Mouse (Mus musculus): ENCODE data around the gene Pdzd4. TPM values are rescaled to one million over a fixed set of nuclear protein-coding genes. Genes with fewer than 3 reads are reported as not detected.

Gene Pdzd4
- polyA plus RNA-seq, 1 experiment from 2014 or later: 2.8 TPM

DNA sequence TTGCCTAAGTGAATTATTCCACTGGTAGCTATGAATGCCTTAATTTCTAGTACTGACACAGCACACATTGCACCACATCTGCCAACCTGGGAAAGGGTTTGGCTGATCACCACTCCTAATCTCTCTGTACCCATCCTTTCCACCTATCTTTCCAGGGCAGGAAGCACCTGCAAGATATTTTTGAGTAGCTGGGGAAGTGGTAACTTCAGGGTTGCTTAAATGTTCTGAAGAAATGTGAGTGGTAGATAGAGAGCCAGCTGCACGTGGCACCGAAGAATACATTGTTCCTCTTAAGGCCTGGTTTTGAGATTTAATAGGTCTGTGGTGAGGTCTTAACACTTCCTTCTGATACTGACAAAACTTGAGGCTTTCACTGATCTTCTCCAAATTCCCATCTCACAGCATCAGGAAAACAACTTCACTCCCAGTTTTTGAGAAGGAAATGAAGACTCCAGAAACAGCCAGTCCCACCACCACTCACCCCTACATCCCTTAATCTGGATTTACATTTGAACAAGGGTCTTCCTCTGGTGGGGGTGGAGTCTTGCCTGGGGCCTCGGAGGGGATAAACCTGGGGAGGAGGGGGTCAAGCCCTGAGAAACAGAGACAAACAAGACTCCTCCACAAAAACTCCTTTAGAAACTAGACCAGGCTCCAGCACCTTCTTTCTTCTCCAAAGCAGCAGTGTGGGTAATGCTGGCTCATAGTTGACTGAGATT lies 8.0 kb downstream of the Pdzd4 start:
- no peak for ATAC-seq (ENCODE audit: low FRiP score)

DNA sequence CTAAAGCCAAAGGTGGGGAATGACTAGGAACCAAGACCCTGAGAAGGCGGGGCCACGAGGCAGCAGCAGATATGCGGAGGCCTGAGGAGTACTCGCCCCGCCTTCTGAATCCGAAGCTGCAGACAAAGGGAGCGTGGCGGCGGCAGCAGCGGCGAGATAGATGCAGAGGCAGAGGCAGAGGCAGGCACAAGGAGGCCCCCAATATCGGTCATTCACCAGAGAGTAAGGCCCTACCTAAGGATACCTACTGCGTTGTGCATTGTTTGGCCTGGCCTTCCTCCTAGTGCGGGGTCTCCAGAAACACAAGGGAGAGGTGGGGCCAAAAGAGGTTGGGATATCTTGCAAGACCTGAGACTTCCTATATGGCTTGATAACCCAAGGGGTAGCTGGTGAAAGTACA lies 9.7 kb downstream of the Pdzd4 start:
- H3K27me3 ChIP-seq: no peaks in the 10 kb centered on the region
- WGBS: 17% methylated on average over 14 of the region's 14 CpGs
- peak overlapping the region; percentile 59 for H3K9ac ChIP-seq
- peak overlapping the region; percentile 25 for H3K4me3 ChIP-seq
- peak; percentile 85 for ATAC-seq (ENCODE audit: low FRiP score)
- H3K4me2 ChIP-seq (replicated peaks): peak overlapping the region; percentile 44
- H3K9me3 ChIP-seq (replicated peaks): no peaks in the 10 kb centered on the region
- H3K27ac ChIP-seq: peak overlapping the region; percentile 79
- H3K36me3 ChIP-seq: no peaks in the 10 kb centered on the region
- no peaks in the 10 kb centered on the region for H3K4me1 ChIP-seq

More for the DNA sequence above, 8.0 kb downstream of the Pdzd4 start:
- H3K9me3 ChIP-seq (replicated peaks): no peaks in the 10 kb centered on the region
- no peak overlapping the region for H3K4me3 ChIP-seq
- 61% methylated on average over 3 of the region's 3 CpGs for WGBS
- H3K4me1 ChIP-seq: no peaks in the 10 kb centered on the region
- H3K4me2 ChIP-seq (replicated peaks): no peak overlapping the region
- H3K27me3 ChIP-seq: no peaks in the 10 kb centered on the region
- no peak overlapping the region for H3K27ac ChIP-seq
- H3K36me3 ChIP-seq: no peaks in the 10 kb centered on the region
- no peak overlapping the region for H3K9ac ChIP-seq

DNA sequence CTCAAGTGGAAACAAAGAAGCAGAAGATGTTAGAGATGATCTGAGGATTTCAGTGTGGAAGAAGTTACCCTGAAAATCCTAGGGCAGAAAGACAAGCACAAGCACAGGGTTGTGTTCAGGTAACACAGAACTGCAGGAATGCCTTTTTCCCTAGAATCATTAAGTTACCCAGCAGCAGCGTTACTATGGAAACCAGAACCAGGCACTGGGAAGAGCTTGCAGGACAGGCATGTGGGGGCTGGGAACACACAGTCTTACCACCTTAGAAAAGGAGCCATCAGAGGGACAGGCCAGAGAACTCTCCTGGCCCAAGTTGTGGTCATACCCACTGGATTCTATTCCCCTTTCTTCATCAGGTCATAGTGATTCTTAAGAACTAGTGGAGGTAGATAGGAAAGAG lies 19.0 kb downstream of the Pdzd4 start:
- Histone ChIP-seq H3K27me3 (no peaks in the 10 kb centered on the region), H3K27ac (peak overlapping the region; percentile 17; the same call in 1 of the 2 replicates), H3K36me3 (no peaks in the 10 kb centered on the region), H3K9ac (no peak overlapping the region), H3K9me3 (replicated peaks) (no peaks in the 10 kb centered on the region), H3K4me3 (no peak overlapping the region), H3K4me1 (no peaks in the 10 kb centered on the region), H3K4me2 (replicated peaks) (no peak overlapping the region)
- whole genome bisulfite sequencing: 56% methylated on average over 1 of the region's 1 CpGs
- ATAC-seq (ENCODE audit: low FRiP score): no peak

DNA sequence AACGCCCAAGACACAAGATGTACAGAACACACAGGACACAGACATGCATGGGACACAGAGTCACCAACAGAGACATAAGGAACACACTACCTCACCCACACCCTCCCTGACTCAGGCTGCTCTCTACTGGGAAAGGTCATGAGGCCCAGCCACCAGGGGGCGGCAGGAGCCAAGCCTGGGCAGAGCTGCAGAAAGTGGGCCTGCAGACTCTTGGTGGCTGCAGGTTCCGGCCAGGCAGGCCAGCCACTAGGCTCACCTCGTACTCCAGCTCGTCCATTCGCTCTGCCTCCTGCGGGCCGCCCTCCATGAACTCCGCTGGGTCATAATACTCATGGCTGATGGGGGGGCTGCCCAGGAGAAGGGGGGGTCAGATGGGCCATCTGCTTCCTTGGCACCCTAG lies 26.3 kb downstream of the Pdzd4 start:
- Histone ChIP-seq H3K4me1 (no peaks in the 10 kb centered on the region), H3K4me3 (no peak overlapping the region), H3K36me3 (peaks cover 6% of the 10 kb centered on the region; the same call in 1 of the 2 replicates), H3K27ac (no peak overlapping the region), H3K27me3 (no peaks in the 10 kb centered on the region), H3K9ac (no peak overlapping the region), H3K4me2 (replicated peaks) (no peak overlapping the region), H3K9me3 (replicated peaks) (no peaks in the 10 kb centered on the region)
- peak; percentile 71 for ATAC-seq (ENCODE audit: low FRiP score)
- WGBS: 42% methylated on average over 9 of the region's 9 CpGs

DNA sequence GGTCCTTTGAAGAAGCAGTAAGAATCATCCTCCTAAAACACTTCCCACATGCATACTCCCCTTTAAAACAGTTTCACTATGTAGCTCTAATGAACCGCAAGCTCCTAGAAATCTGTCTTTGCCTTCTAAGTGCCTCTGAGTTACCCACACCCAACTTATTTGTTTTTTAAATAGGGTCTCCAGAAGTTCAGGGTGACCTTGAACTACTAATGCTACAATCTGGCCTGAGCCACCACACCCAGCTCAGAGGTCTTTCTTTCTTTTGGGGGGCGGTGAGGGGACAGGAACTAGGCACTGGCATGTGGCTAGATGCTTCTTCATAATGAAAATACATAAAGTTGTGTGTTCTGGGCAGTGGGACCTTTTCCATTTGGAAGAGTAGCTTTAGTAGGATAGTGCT lies 27.3 kb downstream of the Pdzd4 start:
- peaks cover 6% of the 10 kb centered on the region; the same call in 1 of the 2 replicates for H3K36me3 ChIP-seq
- no peaks in the 10 kb centered on the region for H3K9me3 ChIP-seq (replicated peaks)
- no peaks in the 10 kb centered on the region for H3K27me3 ChIP-seq
- H3K27ac ChIP-seq: no peak overlapping the region
- no peak overlapping the region for H3K4me3 ChIP-seq
- ATAC-seq (ENCODE audit: low FRiP score): no peak
- H3K9ac ChIP-seq: no peak overlapping the region
- no peak overlapping the region for H3K4me2 ChIP-seq (replicated peaks)
- H3K4me1 ChIP-seq: no peaks in the 10 kb centered on the region
- WGBS: 88% methylated on average over 2 of the region's 2 CpGs

DNA sequence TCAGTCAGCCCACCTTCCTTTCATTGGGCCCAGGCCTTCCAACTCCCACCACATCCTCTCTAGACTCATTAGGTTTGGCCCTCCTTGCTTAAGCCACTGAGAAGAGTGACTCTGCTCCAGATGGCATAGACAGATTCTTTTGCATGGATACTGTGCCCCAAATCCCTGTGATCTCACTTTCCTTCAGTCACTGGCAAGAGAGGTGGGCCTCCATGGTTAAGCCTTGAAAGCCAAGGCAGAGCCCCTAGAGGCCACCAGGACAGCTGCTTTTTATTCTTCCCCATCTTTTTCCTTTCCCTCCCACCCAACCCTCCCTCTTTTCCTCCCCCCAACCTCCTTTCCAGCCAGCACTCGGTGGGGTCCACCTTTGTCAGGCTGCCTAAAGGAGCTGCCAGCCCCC lies 31.3 kb downstream of the Pdzd4 start:
- H3K9ac ChIP-seq: no peak overlapping the region
- H3K36me3 ChIP-seq: peaks cover 6% of the 10 kb centered on the region
- WGBS: 22% methylated on average over 1 of the region's 1 CpGs
- 0 out of 2 replicates have a peak, but pooled peaks have one; percentile 15 for ATAC-seq (ENCODE audit: low FRiP score)
- H3K9me3 ChIP-seq (replicated peaks): no peaks in the 10 kb centered on the region
- peaks cover 5% of the 10 kb centered on the region for H3K4me1 ChIP-seq
- no peaks in the 10 kb centered on the region for H3K27me3 ChIP-seq
- no peak overlapping the region for H3K4me2 ChIP-seq (replicated peaks)
- no peak overlapping the region for H3K4me3 ChIP-seq
- H3K27ac ChIP-seq: no peak overlapping the region

DNA sequence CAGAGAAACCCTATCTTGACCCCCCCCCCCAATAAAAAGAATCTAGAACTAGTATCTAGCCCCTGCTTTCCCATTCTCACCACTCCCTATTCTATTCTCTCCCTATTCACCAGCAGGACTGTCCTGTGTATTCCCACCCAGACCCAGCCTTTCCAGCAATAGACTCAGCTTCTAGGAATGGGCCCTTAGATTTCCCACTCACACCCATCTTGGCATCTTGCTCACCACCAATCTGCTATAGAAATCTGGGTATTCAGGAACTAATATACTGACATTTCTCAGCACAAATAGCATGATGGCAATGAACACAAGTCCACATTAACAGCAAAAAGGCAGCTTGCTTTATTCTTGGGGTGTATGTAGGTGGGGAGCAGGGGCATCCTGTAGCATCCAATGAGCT lies 31.7 kb downstream of the Pdzd4 start:
- Histone ChIP-seq H3K9me3 (replicated peaks) (no peaks in the 10 kb centered on the region), H3K4me3 (no peak overlapping the region), H3K4me2 (replicated peaks) (no peak overlapping the region), H3K9ac (no peak overlapping the region), H3K36me3 (peaks cover 6% of the 10 kb centered on the region), H3K27ac (no peak overlapping the region), H3K27me3 (no peaks in the 10 kb centered on the region), H3K4me1 (peaks cover 9% of the 10 kb centered on the region)
- ATAC-seq (ENCODE audit: low FRiP score): no peak

DNA sequence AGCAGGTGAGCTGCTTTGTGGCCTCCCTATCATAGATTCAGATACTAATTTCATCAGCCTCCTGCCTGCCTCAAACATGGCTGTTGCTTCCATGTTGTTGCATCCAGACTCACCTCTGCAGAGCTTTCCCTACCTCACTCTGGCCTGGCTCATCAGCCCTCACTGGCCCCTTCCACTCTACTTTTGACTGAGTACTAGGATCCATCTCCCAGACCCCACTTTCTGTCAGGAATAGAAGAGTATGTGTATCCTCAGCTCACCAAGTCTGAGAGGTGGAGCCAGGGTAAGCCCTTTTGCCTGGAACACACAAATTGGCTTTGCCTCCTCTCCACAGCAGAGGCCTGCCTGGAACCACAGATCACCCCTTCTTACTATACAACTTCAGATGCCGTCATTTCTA lies 36.3 kb downstream of the Pdzd4 start:
- Histone ChIP-seq H3K27ac (no peak overlapping the region), H3K4me3 (no peak overlapping the region), H3K27me3 (no peaks in the 10 kb centered on the region), H3K4me2 (replicated peaks) (peak overlapping the region; percentile 61), H3K36me3 (no peaks in the 10 kb centered on the region; the same call in 1 of the 2 replicates), H3K9ac (peak overlapping the region; percentile 79; the same call in 1 of the 2 replicates), H3K9me3 (replicated peaks) (no peaks in the 10 kb centered on the region), H3K4me1 (peaks cover 14% of the 10 kb centered on the region)
- whole genome bisulfite sequencing: 96% methylated on average over 1 of the region's 1 CpGs
- no peak for ATAC-seq (ENCODE audit: low FRiP score)

DNA sequence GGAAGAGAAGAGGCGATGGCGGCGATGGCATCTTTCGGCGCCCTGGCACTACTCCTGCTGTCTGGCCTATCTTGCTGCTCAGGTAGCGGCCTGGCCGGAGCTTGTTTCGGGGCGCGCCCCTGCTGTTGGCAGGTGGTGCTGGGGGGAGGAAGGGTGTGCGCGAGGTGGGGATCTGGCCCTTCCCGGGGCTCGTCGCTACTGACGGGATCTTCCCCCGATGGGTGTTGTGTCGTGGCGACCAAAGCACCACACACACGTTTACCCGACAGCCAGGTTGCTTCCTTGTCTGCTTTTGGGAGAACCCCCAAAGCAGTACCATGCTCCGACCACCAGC lies 37.6 kb downstream of the Pdzd4 start:
- H3K27ac ChIP-seq: peak overlapping the region; percentile 76
- no peaks in the 10 kb centered on the region for H3K9me3 ChIP-seq (replicated peaks)
- H3K4me2 ChIP-seq (replicated peaks): peak overlapping the region; percentile 61
- no peak; the same call in 1 of the 2 replicates for ATAC-seq (ENCODE audit: low FRiP score)
- peaks cover 14% of the 10 kb centered on the region for H3K4me1 ChIP-seq
- peak overlapping the region; percentile 79 for H3K9ac ChIP-seq
- H3K36me3 ChIP-seq: no peaks in the 10 kb centered on the region; the same call in 1 of the 2 replicates
- 23% methylated on average over 20 of the region's 22 CpGs for WGBS
- peak overlapping the region; percentile 50 for H3K4me3 ChIP-seq
- H3K27me3 ChIP-seq: no peaks in the 10 kb centered on the region

DNA sequence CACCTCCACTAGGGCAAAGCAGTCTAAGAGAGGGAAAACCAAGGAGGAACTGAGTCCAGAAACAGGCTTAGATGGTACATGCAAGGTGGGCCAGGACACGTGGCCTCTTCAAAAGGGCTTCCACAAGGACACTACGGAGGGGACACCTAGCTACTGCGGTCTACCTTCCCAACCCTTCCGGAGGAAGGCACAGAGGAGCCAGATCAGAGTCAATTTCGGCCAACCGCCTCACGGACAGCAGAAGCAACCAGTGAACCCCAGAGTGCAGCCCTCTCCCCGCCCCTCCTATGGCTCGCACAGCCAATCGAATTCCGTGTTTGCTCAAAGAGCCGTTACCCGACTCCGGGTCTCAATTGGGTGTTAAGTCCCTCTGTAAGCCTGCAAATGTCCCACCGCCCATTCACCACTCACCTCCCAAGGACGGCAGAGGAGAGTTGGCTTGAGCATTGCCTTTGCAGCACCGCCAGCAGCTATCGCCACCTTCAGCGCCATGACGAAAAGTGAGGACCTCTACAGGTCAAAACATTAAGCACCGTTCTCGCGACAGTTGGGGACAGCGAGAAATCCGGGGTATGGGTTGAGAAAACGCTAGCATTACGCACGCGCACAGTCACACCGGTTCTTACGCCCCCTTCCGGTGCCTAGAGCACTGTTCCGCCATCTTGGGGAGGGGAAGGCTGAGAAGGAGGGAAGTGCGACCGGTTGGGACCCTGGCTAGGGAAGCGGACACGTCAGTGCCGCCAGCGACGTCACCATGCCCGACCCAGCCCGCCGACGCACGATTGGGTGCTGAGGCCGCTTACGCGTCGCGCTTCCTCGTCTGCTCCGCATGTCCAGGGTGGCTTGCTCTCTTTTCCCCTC lies 38.2 kb downstream of the Pdzd4 start, which contains the start of the genes Idh3g and Ssr4:
Gene Idh3g, minus strand, starts transcription at position 534 of the 861 bp plus-strand sequence.
Gene Ssr4, plus strand, starts transcription at position 665 of the 861 bp plus-strand sequence.
- Histone ChIP-seq H3K4me2 (replicated peaks) (peak within 1 kb of the TSS; percentile 61), H3K36me3 (no peaks in the 10 kb centered on the region; the same call in 1 of the 2 replicates), H3K4me3 (peak within 1 kb of the TSS; percentile 50), H3K27ac (peak within 1 kb of the TSS; percentile 91), H3K9me3 (replicated peaks) (no peaks in the 10 kb centered on the region), H3K9ac (peak within 1 kb of the TSS; percentile 79), H3K4me1 (peaks cover 14% of the 10 kb centered on the region), H3K27me3 (no peaks in the 10 kb centered on the region)
- WGBS: 15% methylated on average over 50 of the region's 52 CpGs
- ATAC-seq (ENCODE audit: low FRiP score): peak; percentile 97

DNA sequence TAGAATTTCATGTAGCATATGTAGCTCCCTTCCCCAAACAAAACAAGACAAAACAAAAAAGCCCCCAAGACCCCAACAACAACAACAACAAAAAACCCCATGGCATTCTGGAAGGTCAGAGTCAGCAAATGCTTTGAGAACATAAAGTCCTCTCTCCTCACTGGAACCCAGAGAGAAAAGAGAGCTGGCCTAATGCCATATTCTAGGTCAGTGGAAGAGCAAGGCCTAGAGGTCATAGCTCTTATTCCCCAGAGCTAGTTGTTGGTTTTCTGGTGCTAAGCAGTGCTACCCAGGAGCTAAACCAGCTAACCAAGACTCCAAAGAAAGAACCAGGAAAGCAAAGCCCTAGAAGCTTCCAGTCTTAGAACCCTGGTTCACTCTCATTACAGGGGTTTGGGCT lies 39.1 kb downstream of the Pdzd4 start:
- H3K4me2 ChIP-seq (replicated peaks): peak overlapping the region; percentile 58
- peaks cover 8% of the 10 kb centered on the region; the same call in 1 of the 2 replicates for H3K36me3 ChIP-seq
- H3K27me3 ChIP-seq: no peaks in the 10 kb centered on the region
- H3K4me1 ChIP-seq: peaks cover 14% of the 10 kb centered on the region
- peak overlapping the region; percentile 91; the same call in 1 of the 2 replicates for H3K27ac ChIP-seq
- ATAC-seq (ENCODE audit: low FRiP score): no peak
- H3K9ac ChIP-seq: peak overlapping the region; percentile 65
- H3K9me3 ChIP-seq (replicated peaks): no peaks in the 10 kb centered on the region
- H3K4me3 ChIP-seq: peak overlapping the region; percentile 50

DNA sequence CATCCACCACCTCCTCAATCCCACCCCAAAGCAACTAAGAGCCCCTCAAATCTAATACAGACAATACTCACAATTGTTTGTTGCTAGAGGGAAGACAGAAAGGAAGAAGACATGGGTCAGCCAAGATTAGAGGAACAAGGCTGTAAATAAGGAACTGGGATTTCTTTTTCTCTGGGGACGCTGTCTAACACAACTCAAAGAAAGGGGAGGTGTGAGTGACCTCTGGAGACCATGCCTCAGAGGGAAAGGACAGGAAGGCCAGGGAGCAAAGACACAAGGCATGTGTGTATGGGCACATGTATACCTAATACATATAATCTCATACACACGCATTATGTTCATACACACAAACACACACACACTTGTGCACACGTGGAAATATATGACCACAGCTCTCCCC lies 42.5 kb downstream of the Pdzd4 start:
- Histone ChIP-seq H3K4me2 (replicated peaks) (no peak overlapping the region), H3K27me3 (no peaks in the 10 kb centered on the region), H3K4me3 (no peak overlapping the region), H3K4me1 (peaks cover 2% of the 10 kb centered on the region; the same call in 1 of the 2 replicates), H3K9me3 (replicated peaks) (no peaks in the 10 kb centered on the region), H3K27ac (no peak overlapping the region), H3K36me3 (peaks cover 37% of the 10 kb centered on the region), H3K9ac (no peak overlapping the region)
- no peak for ATAC-seq (ENCODE audit: low FRiP score)
- 93% methylated on average over 3 of the region's 3 CpGs for WGBS

All from hindbrain, embryonic 12.5 days (tissue).